Mouse (Mus musculus): ENCODE results near the gene Slc9a8.

Slc9a8 gene

DNA sequence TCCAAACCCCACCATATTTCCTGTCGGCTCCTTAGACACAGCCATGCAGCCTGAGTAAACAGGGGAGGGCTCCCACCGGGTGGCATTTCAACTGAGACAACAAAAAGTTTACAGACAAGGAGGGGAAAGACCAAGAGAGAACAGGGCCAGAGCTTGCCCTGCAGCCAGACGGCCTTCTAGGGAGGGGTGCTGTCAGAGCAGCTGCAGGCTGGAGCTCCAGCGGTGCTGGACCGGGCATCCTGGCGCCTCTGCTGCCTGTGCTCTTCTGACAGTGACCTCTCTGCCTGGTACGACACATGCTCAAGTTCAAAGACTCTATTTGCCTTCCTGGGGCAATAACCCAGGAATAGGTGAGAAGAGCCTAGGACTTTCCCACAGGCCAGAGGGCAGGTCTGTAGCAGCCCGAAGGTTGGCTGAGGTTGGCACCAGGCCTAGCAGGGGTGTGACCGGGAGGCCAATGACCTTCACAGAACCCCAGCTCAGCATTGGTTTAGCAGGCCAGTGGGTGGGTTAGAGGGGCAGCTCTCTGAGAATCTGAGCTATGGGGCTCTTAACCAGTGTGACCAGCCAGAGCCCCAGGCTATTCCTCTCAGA lies 5.4 kb upstream of the Slc9a8 start:
- DNase-seq (ENCODE audit: low spot score) = no peak

DNA sequence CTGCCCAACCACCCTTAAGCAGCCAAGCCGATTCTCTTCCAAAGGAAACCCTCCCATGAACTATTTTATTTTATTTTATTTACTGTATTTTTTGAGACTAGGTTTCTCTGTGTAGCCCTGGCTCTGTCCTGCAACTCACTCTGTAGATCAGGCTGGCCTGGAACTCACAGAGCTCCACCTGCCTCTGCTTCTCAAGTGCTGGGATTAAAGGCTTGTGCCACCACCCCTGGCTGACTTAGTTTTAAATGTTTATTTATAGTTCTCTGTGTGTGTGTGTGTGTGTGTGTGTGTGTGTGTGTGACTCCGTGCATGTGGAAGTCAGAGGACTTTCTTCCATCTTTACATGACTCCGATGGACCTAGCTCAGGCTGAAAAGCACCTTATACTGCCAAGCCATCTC lies 4.5 kb upstream of the Slc9a8 start:
- no peak for DNase-seq (ENCODE audit: low spot score)

DNA sequence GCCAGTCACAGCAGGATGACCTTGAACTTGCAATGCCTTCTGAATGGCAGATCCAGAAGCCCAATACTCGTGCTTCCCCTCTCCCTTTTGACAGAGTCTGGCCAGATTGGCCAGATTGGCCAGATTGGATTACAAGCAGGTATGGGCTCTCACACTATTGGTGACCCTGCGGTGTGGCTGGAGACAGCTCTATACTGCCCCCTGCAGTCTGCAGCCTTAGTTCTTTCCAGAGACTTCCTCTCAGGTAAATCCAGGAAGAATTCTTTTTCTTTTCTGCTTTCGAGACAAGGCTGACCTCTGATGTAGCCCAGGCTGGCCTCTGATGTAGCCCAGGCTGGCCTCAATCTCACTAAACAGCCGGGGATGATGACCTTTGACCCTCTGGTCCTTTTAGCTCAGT lies 3.8 kb upstream of the Slc9a8 start:
- DNase-seq (ENCODE audit: low spot score) = peak; percentile 68

DNA sequence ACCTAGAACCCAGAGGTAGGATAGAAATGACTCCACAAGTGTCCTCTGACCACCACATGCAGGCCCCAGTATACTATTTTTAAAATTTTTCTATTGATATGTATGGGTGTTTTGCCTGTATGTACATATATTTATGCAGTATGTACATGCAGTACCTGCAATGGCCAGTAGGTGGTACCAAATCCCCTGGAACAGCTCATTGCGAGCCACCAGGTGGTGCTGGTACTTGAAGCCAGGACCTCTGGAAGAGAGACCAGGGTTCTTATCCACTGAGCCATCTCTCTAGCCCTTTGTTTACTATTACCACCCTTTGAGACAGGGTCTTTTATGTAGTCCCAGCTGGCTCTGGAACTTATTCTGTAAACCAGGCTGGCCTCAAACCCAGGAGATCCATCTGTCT lies 2.3 kb upstream of the Slc9a8 start:
- peak; percentile 67 for DNase-seq (ENCODE audit: low spot score)

DNA sequence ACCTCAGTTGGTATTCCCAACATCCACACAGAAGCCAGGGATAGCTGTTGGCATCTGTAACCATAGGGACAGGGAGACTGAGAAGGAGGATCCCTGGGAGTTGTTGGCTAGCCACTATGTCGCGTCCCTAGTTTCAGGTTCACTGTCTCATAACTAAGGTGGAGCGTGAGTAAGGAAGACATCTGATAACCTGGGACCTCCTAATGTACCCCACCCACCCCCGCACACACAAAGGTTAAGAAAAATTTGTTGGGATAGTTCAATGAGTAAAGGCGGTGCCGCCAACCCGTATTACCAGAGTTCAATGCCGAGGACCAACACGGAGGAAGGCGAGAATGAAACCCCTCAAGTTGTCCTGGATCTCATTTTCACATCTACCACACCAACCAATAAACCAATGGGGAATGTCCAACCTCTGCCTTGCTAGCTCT lies 686 bp upstream of the Slc9a8 start:
- DNase-seq (ENCODE audit: low spot score) = no peak

DNA sequence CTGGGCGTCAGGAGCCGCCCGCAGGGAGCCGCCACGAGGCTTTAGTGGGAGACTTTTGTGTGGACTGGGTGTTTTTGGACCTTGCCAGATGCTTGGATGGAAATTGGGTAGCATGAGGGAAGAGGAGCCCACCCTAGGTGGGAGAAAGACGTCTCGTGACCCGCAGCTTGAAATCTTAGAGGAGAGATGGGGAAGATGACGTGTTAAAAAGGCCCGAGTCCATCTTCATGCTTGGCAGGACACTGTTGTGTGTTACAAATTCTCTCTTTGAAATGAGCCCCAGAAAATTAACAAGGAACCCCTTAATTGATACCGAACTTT lies 598 bp downstream of the Slc9a8 start:
- no peak for DNase-seq (ENCODE audit: low spot score)

DNA sequence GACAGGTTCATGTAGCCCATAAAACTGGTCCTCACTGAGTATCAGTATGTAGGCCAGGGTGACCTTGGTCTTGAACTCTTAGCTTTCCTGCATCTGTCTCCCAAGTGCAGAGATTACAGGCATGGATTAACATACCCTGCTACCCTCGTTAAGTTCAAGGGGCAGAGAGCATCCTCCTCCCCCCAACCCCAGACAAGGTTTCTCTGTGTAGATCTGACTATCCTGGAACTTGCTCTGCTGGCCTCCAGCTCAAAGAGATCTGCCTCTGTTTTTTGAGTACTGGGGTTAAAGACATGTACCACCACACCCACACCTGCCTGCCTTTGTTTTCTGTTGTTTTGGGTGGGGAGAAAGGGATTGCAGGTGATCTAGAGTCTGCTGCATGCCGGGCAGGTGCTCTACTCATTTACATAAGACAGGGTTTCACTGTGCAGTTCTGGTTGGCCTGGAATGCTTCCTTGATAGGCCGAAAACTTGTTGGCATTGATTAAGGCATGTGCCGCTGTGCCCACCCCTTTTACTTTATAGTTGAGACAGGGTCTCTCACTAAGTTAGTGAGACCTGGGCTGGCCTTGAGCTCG lies 1.6 kb downstream of the Slc9a8 start:
- DNase-seq (ENCODE audit: low spot score) = no peak

DNA sequence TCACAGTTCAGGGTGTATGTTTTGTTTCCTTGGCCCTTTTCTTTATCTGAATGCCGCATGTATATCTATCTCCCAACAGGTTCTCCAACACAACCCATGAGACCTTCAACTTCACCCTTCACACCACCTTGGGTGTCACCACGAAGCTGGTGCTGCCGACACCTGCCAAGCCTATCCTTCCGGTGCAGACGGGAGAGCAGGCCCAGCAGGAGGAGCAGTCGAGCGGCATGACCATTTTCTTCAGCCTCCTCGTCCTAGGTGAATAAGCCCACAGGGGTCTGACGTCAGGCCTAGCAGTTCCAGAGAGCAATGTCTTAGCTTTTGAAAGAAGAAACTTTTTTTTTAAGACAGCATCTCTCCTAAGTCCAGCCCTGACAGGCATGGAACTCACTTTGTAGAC lies 2.5 kb downstream of the Slc9a8 start:
- DNase-seq (ENCODE audit: low spot score) = no peak

DNA sequence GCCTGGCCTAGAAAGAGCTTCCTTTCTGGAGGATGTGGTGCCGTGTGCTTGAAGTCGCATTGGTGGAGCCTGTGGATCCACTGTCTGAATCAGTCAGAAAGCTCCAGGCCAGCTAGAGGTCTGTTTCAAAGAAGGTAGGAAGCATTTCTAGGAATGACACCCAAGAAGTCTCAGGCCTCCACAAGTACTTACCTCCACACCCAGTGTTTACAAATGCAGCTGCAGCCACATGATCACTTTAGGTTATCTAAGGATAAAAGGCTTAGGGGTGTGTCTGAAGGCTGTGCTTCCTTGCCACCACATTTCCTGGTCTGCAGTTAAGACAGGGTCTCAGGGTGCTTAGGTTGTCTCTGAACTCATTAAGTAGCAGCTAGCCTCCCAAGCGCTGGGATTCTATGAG lies 3.0 kb downstream of the Slc9a8 start:
- no peak for DNase-seq (ENCODE audit: low spot score)

DNA sequence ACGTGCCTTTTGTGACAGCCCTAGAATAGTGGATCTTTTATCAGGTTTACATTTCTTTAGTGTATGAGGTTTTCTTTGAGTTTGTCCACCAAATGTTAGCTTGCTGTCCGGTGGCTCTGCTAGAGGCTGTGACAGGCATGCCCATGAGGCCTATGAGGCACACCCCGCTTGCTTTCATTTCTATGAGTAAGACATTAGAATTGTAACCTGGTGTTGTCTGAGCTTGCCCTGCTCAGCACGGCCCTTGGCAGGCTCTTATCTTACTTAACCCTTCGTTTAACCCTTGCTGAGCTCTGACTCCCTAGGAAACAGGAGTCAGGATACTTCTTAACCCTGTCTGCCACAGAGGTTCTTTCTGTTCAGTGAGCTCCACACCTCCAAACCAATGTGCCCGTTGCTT lies 3.9 kb downstream of the Slc9a8 start:
- DNase-seq (ENCODE audit: low spot score) = no peak

DNA sequence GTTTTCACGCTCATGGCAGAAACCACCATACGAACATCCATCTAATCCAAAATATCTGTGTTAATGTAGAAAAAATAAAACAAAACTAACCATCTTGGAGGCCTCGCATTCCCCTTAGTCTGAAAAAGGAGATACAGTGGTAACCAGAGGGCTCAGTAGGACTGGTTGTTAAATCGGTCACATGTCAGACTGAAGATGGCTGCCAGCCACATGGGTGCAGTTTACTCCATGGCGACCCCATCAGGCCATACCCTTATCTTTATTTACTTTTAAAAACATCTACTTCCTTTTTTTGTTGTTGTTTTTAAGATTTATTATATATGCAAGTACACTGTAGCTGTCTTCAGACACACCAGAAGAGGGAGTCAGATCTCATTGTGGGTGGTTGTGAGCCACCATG lies 8.1 kb downstream of the Slc9a8 start:
- DNase-seq (ENCODE audit: low spot score) = no peak

DNA sequence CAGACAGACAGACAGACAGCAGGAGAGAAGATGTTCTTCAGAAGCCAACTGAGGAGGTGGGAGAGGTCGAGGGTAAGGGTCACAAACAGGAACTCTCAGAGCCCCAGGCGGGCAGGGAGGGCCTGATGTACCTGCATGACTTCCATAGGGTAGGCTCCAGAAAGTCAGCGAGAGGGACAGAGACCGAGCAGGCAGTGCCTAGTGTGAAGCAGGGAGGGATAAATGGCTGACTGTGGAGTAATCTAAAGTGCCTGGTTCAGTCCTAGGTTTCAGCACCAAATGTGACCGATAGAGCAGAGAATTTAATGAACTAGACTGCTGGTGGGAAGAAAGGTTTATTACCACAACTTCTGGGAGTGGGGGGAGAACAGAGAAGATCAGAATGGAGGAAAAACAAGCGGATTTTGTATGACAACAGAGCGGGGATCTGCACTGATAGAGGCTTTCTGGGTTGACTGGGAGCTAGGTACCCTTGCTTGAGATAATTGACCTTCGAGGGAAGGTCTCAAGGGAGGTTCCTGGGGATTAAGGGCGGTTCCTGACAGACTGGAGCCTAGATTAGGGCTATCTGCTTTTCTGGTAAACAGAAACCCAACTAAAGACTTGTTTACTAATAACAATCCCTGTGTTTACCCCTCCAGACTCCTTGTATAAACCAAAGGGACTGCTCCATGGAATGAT lies 9.4 kb downstream of the Slc9a8 start:
- no peak for DNase-seq (ENCODE audit: low spot score)

DNA sequence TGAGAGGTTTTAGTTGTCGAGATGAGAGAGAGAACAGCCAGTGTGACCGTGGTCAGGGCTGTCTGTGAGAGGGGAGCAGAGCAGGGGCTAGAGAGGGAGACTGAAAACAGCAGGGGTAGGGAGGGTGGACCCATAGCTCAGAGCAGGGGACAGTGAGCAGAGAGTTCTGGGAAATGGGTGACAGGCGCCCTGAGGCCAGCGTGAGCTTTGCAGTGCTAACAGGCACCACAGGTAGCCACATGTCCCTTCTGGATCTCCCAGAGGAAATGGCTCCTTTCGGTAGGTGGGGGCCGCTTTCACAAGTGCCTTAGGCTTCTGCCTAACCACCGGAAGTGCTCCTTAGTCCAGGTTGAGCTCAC lies 9.9 kb downstream of the Slc9a8 start:
- no peak for DNase-seq (ENCODE audit: low spot score)

DNA sequence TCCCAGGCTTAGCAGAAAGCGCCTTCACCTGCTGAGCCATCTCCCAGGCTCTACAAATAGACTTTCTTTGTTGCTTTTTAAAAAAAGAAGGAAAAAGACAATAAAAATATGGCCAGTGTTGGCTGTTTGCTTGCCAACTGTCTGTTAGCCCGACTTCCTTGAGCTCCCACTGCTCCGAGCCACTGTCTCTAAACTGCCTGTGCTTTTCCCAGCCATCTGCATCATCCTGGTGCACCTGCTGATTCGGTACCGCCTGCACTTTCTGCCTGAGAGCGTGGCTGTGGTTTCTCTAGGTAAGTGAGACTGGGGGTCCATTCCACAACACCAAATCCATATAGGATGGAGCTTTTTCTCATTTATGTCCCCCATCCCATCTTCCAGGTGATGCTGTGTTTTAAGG lies 13.1 kb downstream of the Slc9a8 start:
- no peak for DNase-seq (ENCODE audit: low spot score)

DNA sequence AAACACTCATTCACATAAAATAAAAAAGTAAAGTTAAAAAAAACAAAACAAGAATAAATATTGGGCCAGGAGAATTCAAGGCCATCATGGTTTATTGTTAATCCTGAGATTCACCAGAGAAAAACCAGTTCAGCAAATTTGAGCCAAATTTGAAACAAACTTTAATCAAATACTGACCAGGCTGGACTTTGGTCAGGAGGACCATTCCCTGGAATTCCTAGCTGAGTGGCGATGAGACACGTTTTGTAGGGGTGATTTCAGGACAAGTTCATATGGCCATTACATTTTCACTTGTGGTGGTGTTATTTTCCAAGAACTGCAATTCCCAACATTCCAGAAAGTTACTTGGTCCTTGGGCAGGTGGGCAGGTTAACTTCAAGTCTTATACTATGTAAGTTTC lies 14.1 kb downstream of the Slc9a8 start:
- no peak for DNase-seq (ENCODE audit: low spot score)

DNA sequence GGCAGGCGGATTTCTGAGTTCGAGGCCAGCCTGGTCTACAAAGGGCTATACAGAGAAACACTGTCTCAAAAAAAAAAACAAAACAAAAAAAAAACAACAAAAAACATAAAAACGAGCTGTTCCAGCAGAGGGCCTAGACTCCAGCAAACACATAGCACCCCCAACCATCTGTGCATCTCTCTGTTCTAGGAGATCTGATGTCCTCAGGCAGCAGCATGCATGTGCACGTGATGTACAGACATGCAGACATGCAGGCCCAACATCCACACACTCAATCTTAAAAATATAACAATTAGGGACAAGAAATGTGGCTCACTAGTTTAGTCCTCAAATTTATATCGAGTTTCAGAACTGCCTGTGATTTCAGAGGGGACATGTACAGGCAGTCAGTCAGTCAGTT lies 14.9 kb downstream of the Slc9a8 start:
- DNase-seq (ENCODE audit: low spot score) = peak; percentile 61

DNA sequence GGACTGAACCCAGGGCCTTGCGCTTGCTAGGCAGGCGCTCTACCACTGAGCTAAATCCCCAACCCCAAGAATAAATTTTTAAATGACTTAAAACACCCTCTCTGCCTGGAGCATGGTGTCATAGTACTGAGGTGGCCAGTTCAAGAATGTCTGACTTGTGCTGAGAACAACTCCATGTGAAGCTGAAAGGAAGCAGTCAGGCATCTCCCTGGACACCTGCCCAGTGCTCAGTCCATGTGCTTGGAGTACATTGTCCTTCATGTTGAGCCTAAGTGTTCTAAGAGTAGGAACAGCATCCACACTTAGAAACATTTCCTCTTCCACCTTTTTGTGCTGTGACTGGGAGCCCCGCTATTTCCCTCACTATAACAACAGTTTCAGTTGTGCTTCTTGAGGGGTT lies 17.9 kb downstream of the Slc9a8 start:
- DNase-seq (ENCODE audit: low spot score) = no peak

DNA sequence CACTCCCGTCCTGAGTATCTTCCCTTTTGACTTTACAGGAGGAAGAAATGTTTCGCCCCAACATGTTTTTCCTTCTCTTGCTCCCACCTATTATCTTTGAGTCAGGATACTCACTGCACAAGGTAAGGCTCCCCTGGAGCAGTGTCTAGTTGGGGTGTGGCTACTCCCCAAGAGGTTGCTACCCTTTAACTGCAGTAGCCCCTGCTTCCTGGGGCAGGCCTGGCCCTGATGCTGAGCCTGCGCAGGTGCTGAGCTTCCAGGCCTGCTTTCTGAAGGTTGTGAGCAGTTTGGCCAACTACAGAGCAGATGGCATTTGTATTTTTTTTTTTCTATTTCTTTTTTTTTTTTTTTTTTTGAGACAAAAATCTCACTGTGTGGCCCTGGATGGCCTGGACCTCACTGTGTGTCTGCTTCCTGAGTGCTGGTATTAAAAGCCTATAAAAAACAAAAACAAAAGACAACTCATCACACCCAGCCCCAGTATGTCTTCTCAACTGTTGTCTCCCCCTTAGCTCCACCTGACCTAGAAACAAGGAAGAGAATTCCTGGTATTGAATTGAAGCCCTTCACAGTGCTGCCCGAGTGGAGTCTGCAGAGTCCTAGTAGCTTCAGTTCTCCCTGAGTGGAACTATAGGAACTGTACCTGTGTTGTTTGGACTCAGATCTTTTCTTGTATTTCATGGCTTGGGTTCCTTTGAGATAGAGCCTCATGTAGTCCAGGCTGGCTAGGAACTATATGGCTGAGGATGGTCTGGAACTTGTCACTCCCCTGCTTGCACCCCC lies 22.1 kb downstream of the Slc9a8 start:
- DNase-seq (ENCODE audit: low spot score) = no peak

DNA sequence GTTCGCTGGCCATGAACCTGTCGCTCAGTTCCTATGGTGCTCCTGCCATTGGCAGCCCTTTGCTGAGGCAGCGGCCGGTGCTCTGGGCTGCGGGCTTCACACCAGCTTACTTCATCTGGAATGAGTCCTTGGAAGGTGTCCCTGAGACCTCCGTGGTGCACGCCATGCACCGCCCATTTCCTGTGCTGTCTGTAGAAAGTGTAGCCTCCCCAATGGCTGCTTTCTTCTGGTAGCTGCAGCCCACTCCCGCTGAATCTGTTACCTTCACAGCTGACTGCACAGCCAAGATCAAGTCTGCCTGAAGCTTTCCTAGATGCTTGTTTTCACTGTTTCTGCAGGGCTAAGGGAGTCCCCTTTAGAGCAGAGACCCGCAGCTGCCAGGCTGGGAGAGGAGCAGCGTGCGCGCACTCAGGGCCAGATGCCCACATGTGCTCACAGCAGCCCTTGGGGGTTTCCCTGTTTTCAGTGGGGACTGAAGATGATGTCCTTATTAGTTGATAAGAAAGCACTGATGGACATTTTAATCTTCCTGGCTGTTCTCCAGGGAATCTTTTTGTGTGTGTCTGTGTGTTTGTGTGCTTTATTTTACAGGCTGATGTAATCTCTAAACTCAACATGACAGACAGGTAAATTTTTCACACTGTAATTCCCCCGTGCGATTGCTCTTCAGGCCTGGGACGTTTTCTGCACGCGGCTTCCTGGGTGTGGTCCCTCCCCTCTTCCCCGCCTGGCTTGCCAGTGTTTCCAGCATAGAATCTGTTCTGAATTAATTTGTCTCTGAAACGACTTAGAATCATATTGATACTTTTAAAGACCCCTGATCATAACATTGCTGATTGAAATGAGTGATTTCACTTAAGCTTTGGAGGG lies 24.6 kb downstream of the Slc9a8 start:
- no peak for DNase-seq (ENCODE audit: low spot score)

DNA sequence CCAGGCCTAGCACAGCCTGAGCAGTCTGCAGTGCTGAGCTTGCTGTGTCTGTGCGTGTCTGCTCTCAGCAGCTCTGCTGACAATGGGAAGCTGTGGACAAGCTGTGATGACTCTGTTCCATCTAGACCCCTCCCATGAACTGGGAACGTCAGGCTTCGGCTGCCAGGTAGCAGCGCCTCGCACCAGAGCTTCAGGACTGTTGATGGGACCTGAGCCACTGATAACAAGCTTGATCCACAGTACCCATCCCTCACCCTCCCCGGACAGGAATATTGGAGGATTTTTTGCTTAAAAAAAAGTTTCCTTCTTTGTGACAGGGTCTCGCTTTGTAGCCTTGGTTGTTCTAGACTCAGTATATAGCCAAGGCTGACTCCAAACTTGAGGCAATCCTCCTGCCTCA lies 25.7 kb downstream of the Slc9a8 start:
- no peak for DNase-seq (ENCODE audit: low spot score)

DNA sequence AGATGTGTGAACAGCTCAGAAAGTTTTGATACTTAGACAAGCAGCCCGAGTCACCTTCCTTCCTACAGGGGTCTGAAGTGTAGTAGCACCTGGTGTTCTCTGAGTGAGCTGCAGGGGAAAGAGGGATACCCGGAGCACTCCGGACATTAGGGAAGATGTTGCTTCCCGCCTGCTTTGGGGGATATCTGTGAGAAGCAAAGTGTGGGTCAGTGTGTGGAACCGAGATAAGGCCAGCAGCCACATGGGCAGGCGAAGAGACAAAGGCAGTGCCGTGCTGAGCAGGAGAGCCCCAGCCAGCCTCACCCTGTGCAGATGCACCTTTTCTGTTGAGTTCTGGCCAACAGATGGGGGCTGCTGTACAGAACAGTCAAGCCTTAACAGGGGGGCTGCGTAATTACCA lies 26.1 kb downstream of the Slc9a8 start:
- no peak for DNase-seq (ENCODE audit: low spot score)

Measured in layer of hippocampus, adult 11-12 months (tissue).